Comparison of ENCODE assay signal across 17 mouse cellular contexts in the genomic region with DNA sequence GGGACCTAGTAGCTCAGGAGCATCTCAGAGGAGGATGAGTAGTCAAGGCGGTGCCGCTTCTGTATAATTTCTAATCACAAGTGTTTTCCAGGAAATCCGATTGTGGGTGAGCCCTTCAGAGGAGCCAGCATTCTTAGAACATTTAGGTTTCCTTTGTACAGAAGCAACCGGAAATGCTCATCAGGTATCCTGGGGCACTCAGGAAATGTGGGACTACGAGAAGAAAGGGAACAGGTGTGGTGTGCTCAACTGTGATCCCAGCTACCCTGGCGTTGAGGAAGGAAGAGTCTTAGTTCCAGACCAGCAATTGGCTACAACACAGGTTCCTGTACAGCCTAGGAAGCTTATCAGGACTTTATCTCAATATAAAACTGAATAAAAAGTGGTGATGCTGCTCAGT.
"Had no signal": no experiment of that assay in that cellular context is flagged by ENCODE, and none has a peak within 500 bp of the region (broad histone marks: within the 10 kb centered on the region; RNA-seq: fewer than 3 reads in every experiment).

No protein-coding gene starts in this region.

- H3K4me2 ChIP-seq: liver, embryonic 13.5 days; liver, embryonic 15.5 days; lung, embryonic 15.5 days; midbrain, embryonic 12.5 days; neural tube, embryonic 13.5 days; neural tube, embryonic 15.5 days; stomach, embryonic 15.5 days had no signal

- H3K27me3 ChIP-seq: liver, embryonic 13.5 days; liver, embryonic 15.5 days; lung, embryonic 15.5 days; midbrain, embryonic 12.5 days; neural tube, embryonic 13.5 days; neural tube, embryonic 15.5 days; stomach, embryonic 15.5 days had no signal

- H3K4me3 ChIP-seq: liver, embryonic 13.5 days; liver, embryonic 15.5 days; lung, embryonic 15.5 days; midbrain, embryonic 10.5 days; midbrain, embryonic 12.5 days; myocyte; neural tube, embryonic 13.5 days; neural tube, embryonic 15.5 days; stomach, embryonic 15.5 days had no signal

- H3K4me1 ChIP-seq: liver, embryonic 13.5 days; liver, embryonic 15.5 days; lung, embryonic 15.5 days; midbrain, embryonic 10.5 days; midbrain, embryonic 12.5 days; neural tube, embryonic 13.5 days; stomach, embryonic 15.5 days had no signal

- H3K36me3 ChIP-seq: liver, embryonic 13.5 days; liver, embryonic 15.5 days; lung, embryonic 15.5 days; midbrain, embryonic 10.5 days; midbrain, embryonic 12.5 days; neural tube, embryonic 13.5 days; neural tube, embryonic 15.5 days; stomach, embryonic 15.5 days had no signal

- H3K27ac ChIP-seq: liver, embryonic 13.5 days; liver, embryonic 15.5 days; lung, embryonic 15.5 days; midbrain, embryonic 10.5 days; midbrain, embryonic 12.5 days; neural tube, embryonic 13.5 days; neural tube, embryonic 15.5 days; stomach, embryonic 15.5 days had no signal

- DNase-seq: liver, embryonic 13.5 days; liver, postnatal 0 days; lung, adult 2 months; lung, postnatal 10 days; lung, postnatal 4 days; right cerebral cortex, postnatal 14 days; thymus, adult 18-20 months; thymus, postnatal 14 days; thymus, postnatal 36 days had no signal

- H3K9ac ChIP-seq: liver, embryonic 13.5 days; liver, embryonic 15.5 days; liver, postnatal 0 days; lung, embryonic 15.5 days; midbrain, embryonic 12.5 days; neural tube, embryonic 13.5 days; neural tube, embryonic 15.5 days; stomach, embryonic 15.5 days had no signal

- H3K9me3 ChIP-seq: liver, embryonic 13.5 days; liver, embryonic 15.5 days; lung, embryonic 15.5 days; midbrain, embryonic 10.5 days; midbrain, embryonic 12.5 days; neural tube, embryonic 13.5 days; neural tube, embryonic 15.5 days; stomach, embryonic 15.5 days had no signal

- ATAC-seq: liver, postnatal 0 days had no signal
